8 mouse cellular contexts compared by ENCODE assay signal in the genomic region with DNA sequence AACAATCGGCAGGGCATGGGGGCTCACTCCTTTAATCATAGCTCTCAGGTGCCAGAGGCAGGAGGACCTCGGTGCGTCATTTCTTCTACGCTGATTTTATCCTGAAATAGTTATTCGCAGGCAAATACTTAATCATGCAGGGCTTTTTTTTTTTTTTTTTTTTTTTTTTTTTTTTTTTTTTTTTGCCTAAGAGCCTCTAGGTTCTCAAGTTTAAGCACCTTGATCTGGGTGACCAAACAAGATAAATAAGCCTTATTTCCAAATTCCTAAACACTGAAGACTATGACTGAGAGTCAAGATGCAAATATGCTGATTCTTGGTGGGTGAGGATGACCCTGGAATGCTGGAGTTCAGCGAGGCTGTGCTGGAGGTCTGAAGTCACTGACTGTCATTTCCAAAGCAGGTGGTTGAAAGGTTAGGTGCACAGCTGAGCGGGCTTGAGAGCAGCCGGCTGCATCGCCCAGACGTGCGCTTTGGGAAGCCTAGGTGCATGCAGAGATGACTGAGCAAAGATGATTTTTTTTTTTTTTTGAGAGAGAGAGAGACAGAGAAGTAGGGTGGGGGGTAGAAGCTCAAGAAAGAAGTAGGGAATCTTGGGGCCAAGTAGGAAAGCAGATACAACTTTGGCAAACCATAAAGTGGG. TPM values are rescaled to one million over a fixed set of nuclear protein-coding genes. Genes with fewer than 3 reads are reported as not detected.
DNase-seq lines count a peak whose midpoint lies in the region; ATAC-seq and TF ChIP-seq lines count a peak whose summit lies in the region.

No protein-coding gene starts in this region.

- ATAC-seq in heart, embryonic 14.5 days (ENCODE audit: insufficient number of reproducible peaks, insufficient read depth, low FRiP score, low read depth), result no peak
- ATAC-seq in heart, postnatal 0 days (ENCODE audit: insufficient read depth, low read depth), result no peak
- no peak for ATAC-seq in limb, embryonic 15.5 days (ENCODE audit: insufficient number of reproducible peaks, low FRiP score, low TSS enrichment, low read depth)
- ATAC-seq in erythroid progenitor cell, adult 5-6 weeks (replicated peaks; ENCODE audit: low FRiP score, poor library complexity, severe bottlenecking), result no peak

- peaks cover 23% of the 10 kb centered on the region for H3K36me3 ChIP-seq in heart, embryonic 14.5 days (ENCODE audit: control insufficient read depth, insufficient read depth, low read length)
- peaks cover 22% of the 10 kb centered on the region for H3K36me3 ChIP-seq in heart, postnatal 0 days (replicated peaks; ENCODE audit: control insufficient read depth, insufficient read depth, low read length)
- peaks cover 18% of the 10 kb centered on the region for H3K36me3 ChIP-seq in limb, embryonic 15.5 days

- no peak for TF ChIP-seq POLR2A in olfactory bulb, adult 2 months (IDR thresholded peaks at IDR 0.05; ENCODE audit: insufficient read depth, low read depth, low read length)

- H3K27me3 ChIP-seq in heart, embryonic 14.5 days (ENCODE audit: control insufficient read depth, insufficient read depth, low read length), result no peaks in the 10 kb centered on the region
- no peaks in the 10 kb centered on the region for H3K27me3 ChIP-seq in heart, postnatal 0 days (ENCODE audit: control insufficient read depth, insufficient read depth, low read length)
- no peaks in the 10 kb centered on the region for H3K27me3 ChIP-seq in limb, embryonic 15.5 days

- TF ChIP-seq EP300 in heart, postnatal 0 days (IDR thresholded peaks at IDR 0.05; ENCODE audit: low read depth), result no peak

- no peak for TF ChIP-seq CTCF in heart, postnatal 0 days (IDR thresholded peaks at IDR 0.05; ENCODE audit: low read depth)
- TF ChIP-seq CTCF in olfactory bulb, adult 2 months (IDR thresholded peaks at IDR 0.05; ENCODE audit: insufficient read depth, low read depth, low read length), result no peak

- peak overlapping the region; percentile 89 for H3K9ac ChIP-seq in heart, embryonic 14.5 days (ENCODE audit: low read length)
- H3K9ac ChIP-seq in heart, postnatal 0 days (replicated peaks; ENCODE audit: low read depth, low read length), result peak overlapping the region; percentile 72
- H3K9ac ChIP-seq in limb, embryonic 15.5 days, result peak overlapping the region; percentile 76

- DNase-seq in heart, adult 18-20 months, result no peak
- DNase-seq in R1 (ENCODE audit: low read depth, low spot score), result peak; percentile 42
- DNase-seq in heart, postnatal 0 days (ENCODE audit: low spot score), result no peak
- DNase-seq in urinary bladder, adult 18-20 months (ENCODE audit: low spot score in 2 of 2), result no peak

- H3K4me1 ChIP-seq in heart, embryonic 14.5 days (ENCODE audit: control insufficient read depth in 2 of 2, insufficient read depth in 2 of 2, low read length in 2 of 2), result peaks cover 0 to 8% of the 10 kb centered on the region in 2 experiments; a peak in 2 of 4 replicates
- 0 out of 2 replicates have a peak, but pooled peaks cover 6% of the 10 kb centered on the region for H3K4me1 ChIP-seq in heart, postnatal 0 days (ENCODE audit: control insufficient read depth, insufficient read depth)
- peaks cover 19% of the 10 kb centered on the region for H3K4me1 ChIP-seq in limb, embryonic 15.5 days
- H3K4me1 ChIP-seq in olfactory bulb, adult 2 months (ENCODE audit: control insufficient read depth, insufficient read depth, low read length), result peaks cover 2% of the 10 kb centered on the region

- H3K4me3 ChIP-seq in heart, embryonic 14.5 days (ENCODE audit: control insufficient read depth in 1 of 2, insufficient read depth in 1 of 2, low read depth in 1 of 2, low read length in 2 of 2), result peak overlapping the region; percentile 82 to 96
- H3K4me3 ChIP-seq in heart, postnatal 0 days (ENCODE audit: low read depth, low read length), result peak overlapping the region; percentile 73
- H3K4me3 ChIP-seq in limb, embryonic 15.5 days, result peak overlapping the region; percentile 95
- peak overlapping the region; percentile 68 for H3K4me3 ChIP-seq in olfactory bulb, adult 2 months (ENCODE audit: insufficient read depth, low read depth, low read length)

- WGBS in heart, embryonic 14.5 days, result 42% methylated on average over 11 of the region's 11 CpGs
- WGBS in heart, postnatal 0 days, result 35% methylated on average over 11 of the region's 11 CpGs
- WGBS in limb, embryonic 15.5 days, result 40% methylated on average over 11 of the region's 11 CpGs
- 35% methylated on average over 11 of the region's 11 CpGs for WGBS in olfactory bulb, adult 2 months

- H3K4me2 ChIP-seq in heart, embryonic 14.5 days (ENCODE audit: low read length), result peak overlapping the region; percentile 87
- peak overlapping the region; percentile 88 for H3K4me2 ChIP-seq in heart, postnatal 0 days (ENCODE audit: low read depth, low read length)
- peak overlapping the region; percentile 72 for H3K4me2 ChIP-seq in limb, embryonic 15.5 days

- no peaks in the 10 kb centered on the region for H3K9me3 ChIP-seq in heart, embryonic 14.5 days (ENCODE audit: control insufficient read depth, low read length)
- H3K9me3 ChIP-seq in heart, postnatal 0 days (replicated peaks; ENCODE audit: control insufficient read depth, low read length), result no peaks in the 10 kb centered on the region
- no peaks in the 10 kb centered on the region for H3K9me3 ChIP-seq in limb, embryonic 15.5 days

- H3K27ac ChIP-seq in heart, embryonic 14.5 days (replicated peaks in 1 of 2; ENCODE audit: control insufficient read depth in 1 of 2, insufficient read depth in 1 of 2, low read depth in 2 of 2, low read length in 2 of 2), result peak overlapping the region in 1 of 2 experiments; percentile 75; a peak in 1 of 4 replicates
- H3K27ac ChIP-seq in heart, postnatal 0 days (ENCODE audit: low read depth), result peak overlapping the region; percentile 80
- peak overlapping the region; percentile 80; the same call in 1 of the 2 replicates for H3K27ac ChIP-seq in limb, embryonic 15.5 days
- H3K27ac ChIP-seq in olfactory bulb, adult 2 months (ENCODE audit: insufficient read depth, low read depth, low read length), result no peak overlapping the region

RNA-seq across cellular contexts. Expression of a gene that starts 0.9 kb away (rescaled TPM):
- polyA plus RNA-seq in heart, embryonic 14.5 days (2014; fragmentation: Nextera tagmentation; extraction: Ambion mirVana), result 7.2 and 8.8 TPM in 2 replicates
- 10 to 100 TPM; 36.8 to 48.8 TPM for total RNA-seq in heart, adult 18-20 months (2021)
- 6.9 and 7.7 TPM in 2 replicates for total RNA-seq in heart, postnatal 0 days (2014; rRNA removed; ENCODE audit: low replicate concordance)
- 19.3 and 20.8 TPM in 2 replicates for polyA plus RNA-seq in heart, postnatal 0 days (2015; fragmentation: Nextera tagmentation; extraction: Ambion mirVana)
- 33.0 and 33.3 TPM in 2 replicates for polyA plus RNA-seq in limb, embryonic 15.5 days (2015; fragmentation: Nextera tagmentation; extraction: Ambion mirVana)
- not detected in 2 replicates for polyA plus RNA-seq in olfactory bulb, adult 2 months (2012; ENCODE audit: insufficient read depth, insufficient read length, low replicate concordance, missing spikeins)
- total RNA-seq in erythroid progenitor cell, adult 5-6 weeks (2015; ENCODE audit: low replicate concordance), result 7.1 and 9.4 TPM in 2 replicates
- 2.5 and 8.6 TPM in 2 replicates for total RNA-seq in erythroid progenitor cell, adult 5-6 weeks (2017; ENCODE audit: low replicate concordance)
